Mouse (Mus musculus) ZHBTc4 (cell line): ENCODE measurements at regions not wholly inside any gene's neighbourhood (a gene's known extent, or its start where the extent isn't known, plus 50 kb on each side); places are given as distances from the start of the nearest gene placed in this dataset.

Source experiments
- DNase-seq: peaks from one replicate; pipeline ENCODE4 v3.0.0-alpha.2; 2011; ENCODE audit warnings: low read depth, low spot score

GRCm38 (mm10) chr2:61922496-61922895 lies 119.8 kb downstream of the Tbr1 start:
- DNase-seq: no peak

- DNase-seq: no peak
Measured at GRCm38 (mm10) chr2:61938296-61938695, 108.0 kb upstream of the Slc4a10 start.

- no peak for DNase-seq
Measured at GRCm38 (mm10) chr2:61965916-61966315, 80.3 kb upstream of the Slc4a10 start.

DNA sequence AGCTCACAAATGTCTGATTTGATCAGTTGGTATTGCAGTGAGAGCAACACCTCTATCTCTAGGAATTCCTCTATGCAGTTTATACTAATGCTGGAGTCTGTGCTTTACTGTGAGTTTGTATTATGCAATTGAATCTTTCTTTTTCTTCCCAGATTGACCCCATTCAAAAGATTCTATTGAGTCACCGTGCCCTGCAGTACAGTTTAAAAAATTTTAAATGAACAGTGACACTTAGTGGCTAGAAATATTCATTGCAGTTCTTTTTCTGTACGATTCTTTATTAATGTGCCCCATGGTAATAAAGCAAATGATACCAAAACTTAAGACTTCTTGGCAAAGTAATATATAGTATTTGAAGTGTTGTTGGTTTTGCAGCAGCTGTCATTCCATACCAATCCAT lies 78.5 kb upstream of the Slc4a10 start:
- no peak for DNase-seq

DNA sequence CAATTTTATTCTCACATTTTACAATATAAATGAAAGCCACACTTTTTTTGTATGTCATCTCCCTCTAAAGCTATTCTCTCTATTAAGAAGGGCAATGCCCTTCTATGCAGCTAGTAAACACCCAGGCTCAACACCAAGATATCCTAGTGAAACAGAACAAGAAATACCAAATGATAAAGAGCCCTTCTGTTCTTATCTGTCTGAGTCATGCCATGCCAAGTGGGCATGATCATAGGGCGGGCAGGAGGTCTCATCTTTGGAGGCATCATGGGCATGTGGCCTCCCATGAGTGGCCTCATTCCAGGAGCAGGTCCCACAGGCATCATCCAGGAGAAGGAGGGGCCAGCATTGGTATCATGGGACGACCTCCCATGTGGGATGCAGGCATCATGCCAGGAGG lies 76.2 kb upstream of the Slc4a10 start:
- no peak for DNase-seq

GRCm38 (mm10) chr2:61984771-61985170 lies 61.5 kb upstream of the Slc4a10 start:
- DNase-seq: peak; percentile 69

DNA sequence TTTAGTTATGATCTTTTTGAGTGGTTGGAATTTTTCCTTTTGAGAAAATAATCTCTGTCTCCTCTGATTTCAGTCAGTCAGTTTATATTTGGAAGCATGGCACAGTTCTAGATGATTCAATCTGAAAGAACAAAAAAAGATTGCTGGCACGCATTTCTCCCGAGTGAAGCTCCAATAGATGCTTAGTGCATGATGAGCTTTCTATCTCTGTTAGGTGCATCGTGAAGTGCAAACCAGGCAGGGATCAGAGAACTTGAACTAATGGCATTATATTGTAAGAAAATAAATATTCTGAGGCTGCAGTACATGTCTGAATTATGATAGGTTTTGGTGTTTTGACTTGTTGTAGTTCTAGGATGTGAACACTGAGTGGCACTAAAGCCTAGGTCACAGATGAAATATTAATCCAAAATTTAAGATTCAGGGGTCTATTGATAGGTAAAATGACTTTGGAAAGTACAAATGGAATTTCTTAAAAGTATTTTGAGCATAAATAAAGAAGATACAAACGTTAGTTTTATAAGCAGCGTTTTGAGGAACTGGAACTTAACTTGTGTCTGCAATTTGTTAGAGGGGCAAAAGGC lies 59.2 kb upstream of the Slc4a10 start:
- DNase-seq: no peak
